Mouse (Mus musculus) MEL (cell line): ENCODE measurements around the gene Rab3a. TPM values are rescaled to one million over a fixed set of nuclear protein-coding genes. Genes with fewer than 3 reads are reported as not detected.

Source experiments
- DNase-seq: peaks from one replicate; pipeline ENCODE4 v3.0.0; 2011; ENCODE audit warnings: low read depth, low spot score
- H3K27ac ChIP-seq: 2 replicates; pipeline ENCODE4 v1.5.1; 2012; ENCODE audit warnings: low read depth, mild to moderate bottlenecking, control low read depth, low read length, moderate library complexity; ENCODE audit not compliant: control insufficient read depth
- H3K27me3 ChIP-seq, 2 experiments: fragments of 150-350 bp in 1 of 2; sonication (generic) in 1 of 2; 2 replicates each; pipeline ENCODE4 v1.6.1; 2012; ENCODE audit warnings: low read length in 2 of 2, mild to moderate bottlenecking in 2 of 2, improper control_type of control experiment in 1 of 2, moderate library complexity in 1 of 2; ENCODE audit not compliant: insufficient read depth in 2 of 2, control insufficient read depth in 1 of 2
- H3K36me3 ChIP-seq, 2 experiments: 2 replicates each; pipeline ENCODE4 v1.6.1; 2012 to 2014; ENCODE audit warnings: low read length in 2 of 2, improper control_type of control experiment in 1 of 2, inconsistent platforms in 1 of 2, mild to moderate bottlenecking in 1 of 2; ENCODE audit not compliant: insufficient read depth in 2 of 2, control insufficient read depth in 1 of 2
- H3K4me1 ChIP-seq, 2 experiments: fragments of 150-350 bp in 1 of 2; sonication (generic) in 1 of 2; 2 replicates each; pipeline ENCODE4 v1.6.1; 2012; ENCODE audit warnings: low read length in 2 of 2, improper control_type of control experiment in 1 of 2, mild to moderate bottlenecking in 1 of 2; ENCODE audit not compliant: insufficient read depth in 2 of 2, control insufficient read depth in 1 of 2
- H3K4me3 ChIP-seq, 2 experiments: fragments of 150-350 bp in 1 of 2; sonication (generic) in 1 of 2; 2 replicates each; pipeline ENCODE4 v1.5.1; 2012; ENCODE audit warnings: low read depth in 2 of 2, low read length in 2 of 2, mild to moderate bottlenecking in 2 of 2, moderate library complexity in 2 of 2, control low read depth in 1 of 2, improper control_type of control experiment in 1 of 2; ENCODE audit not compliant: control insufficient read depth in 1 of 2, insufficient read depth in 1 of 2
- H3K79me2 ChIP-seq: 2 replicates; pipeline ENCODE4 v1.6.1; 2012; ENCODE audit warnings: mild to moderate bottlenecking, low read length, moderate library complexity; ENCODE audit not compliant: control insufficient read depth, poor library complexity, insufficient read depth
- H3K9ac ChIP-seq: 2 replicates; pipeline ENCODE4 v1.6.1; 2012; ENCODE audit warnings: low read depth, mild to moderate bottlenecking, control low read depth, low read length, moderate library complexity; ENCODE audit not compliant: control insufficient read depth, poor library complexity, severe bottlenecking
- H3K9me3 ChIP-seq: fragments of 150-350 bp; sonication (generic); replicated peaks from 2 replicates; pipeline ENCODE4 v1.6.1; 2012; ENCODE audit warnings: mild to moderate bottlenecking, low read length, improper control_type of control experiment, moderate library complexity; ENCODE audit not compliant: insufficient read depth
- CHD2 ChIP-seq: IDR thresholded peaks from 2 replicates; pipeline ENCODE4 v1.6.1; 2011; ENCODE audit warnings: low read length, improper control_type of control experiment
- E2F4 ChIP-seq: IDR thresholded peaks from 2 replicates; pipeline ENCODE4 v1.6.1; 2011; ENCODE audit warnings: low read depth, low read length, improper control_type of control experiment, borderline replicate concordance
- GABPA ChIP-seq: IDR thresholded peaks from 2 replicates; pipeline ENCODE4 v1.6.1; 2012; ENCODE audit warnings: low read depth, mild to moderate bottlenecking, inconsistent platforms, low read length, improper control_type of control experiment, moderate library complexity
- GATA1 ChIP-seq: IDR thresholded peaks from 2 replicates; pipeline ENCODE4 v1.6.1; 2011; ENCODE audit warnings: low read depth, low read length, improper control_type of control experiment
- JUND ChIP-seq: IDR thresholded peaks from 2 replicates; pipeline ENCODE4 v1.6.1; 2011; ENCODE audit warnings: low read depth, mild to moderate bottlenecking, improper control_type of control experiment, low read length
- MAX ChIP-seq: IDR thresholded peaks from 2 replicates; pipeline ENCODE4 v1.6.1; 2011; ENCODE audit warnings: low read length, improper control_type of control experiment
- NELFE ChIP-seq: IDR thresholded peaks from 2 replicates; pipeline ENCODE4 v1.6.1; 2011; ENCODE audit warnings: low read depth, low read length, improper control_type of control experiment
- POLR2A ChIP-seq, 2 experiments: IDR thresholded peaks; 2 replicates each; pipeline ENCODE4 v1.6.1; 2011 to 2012; ENCODE audit warnings: low read length in 2 of 2, mild to moderate bottlenecking in 2 of 2, control low read depth in 1 of 2, improper control_type of control experiment in 1 of 2, low read depth in 1 of 2, moderate library complexity in 1 of 2; ENCODE audit not compliant: control insufficient read depth in 1 of 2, insufficient read depth in 1 of 2, poor library complexity in 1 of 2
- POLR2AphosphoS2 ChIP-seq: IDR thresholded peaks from 2 replicates; pipeline ENCODE4 v1.6.1; 2011; ENCODE audit warnings: low read length, improper control_type of control experiment
- RCOR1 ChIP-seq: IDR thresholded peaks from 2 replicates; pipeline ENCODE4 v1.6.1; 2012; ENCODE audit warnings: low read depth, mild to moderate bottlenecking, inconsistent platforms, low read length, improper control_type of control experiment
- SMC3 ChIP-seq: IDR thresholded peaks from 2 replicates; pipeline ENCODE4 v1.6.1; 2011; ENCODE audit warnings: low read depth, low read length, improper control_type of control experiment
- TBP ChIP-seq: IDR thresholded peaks from 2 replicates; pipeline ENCODE4 v1.8.0; 2011; ENCODE audit warnings: low read depth, low read length, improper control_type of control experiment
- TCF12 ChIP-seq: IDR thresholded peaks from 2 replicates; pipeline ENCODE4 v1.6.1; 2014; ENCODE audit warnings: low read depth, mild to moderate bottlenecking, inconsistent platforms, low read length, improper control_type of control experiment, moderate library complexity
- UBTF ChIP-seq: IDR thresholded peaks from 2 replicates; pipeline ENCODE4 v1.6.1; 2012; ENCODE audit warnings: low read depth, mild to moderate bottlenecking, inconsistent platforms, low read length, improper control_type of control experiment, moderate library complexity, borderline replicate concordance; ENCODE audit not compliant: insufficient read depth
- ZC3H11A ChIP-seq: IDR thresholded peaks from 2 replicates; pipeline ENCODE4 v1.6.1; 2012; ENCODE audit warnings: low read depth, mild to moderate bottlenecking, inconsistent platforms, low read length, improper control_type of control experiment
- ZNF384 ChIP-seq: IDR thresholded peaks from 2 replicates; pipeline ENCODE4 v1.6.1; 2012; ENCODE audit warnings: low read depth, mild to moderate bottlenecking, inconsistent platforms, low read length, improper control_type of control experiment
- polyA plus RNA-seq, 2 experiments: library from polyadenylated mRNA; stranded (reverse) in 1 of 2; unstranded in 1 of 2; fragments of >175 nt in 1 of 2; fragments of >200 nt in 1 of 2; gene quantifications; 2 replicates each; pipeline versions ENCODE4 v1.2.1 to v1.2.4; 2012; ENCODE audit warnings: low replicate concordance in 2 of 2, low read depth in 1 of 2; ENCODE audit not compliant: insufficient read length in 2 of 2, insufficient read depth in 1 of 2, missing spikeins in 1 of 2
- total RNA-seq: library from RNA; depleted of rRNA; stranded (reverse); fragments of 300-350 nt; gene quantifications from 2 replicates; pipeline ENCODE4 v1.2.3, GENCODE M21; 2012

The Rab3a gene
- total and polyA plus RNA-seq, 3 experiments: 1.8 to 5.6 TPM; not detected in 1

- Histone ChIP-seq H3K27me3 (no peaks in the 10 kb centered on the region), H3K9me3 (no peaks in the 10 kb centered on the region), H3K79me2 (peaks cover 10% of the 10 kb centered on the region), H3K27ac (no peak overlapping the region), H3K4me1 (peaks cover 0 to 4% of the 10 kb centered on the region in 2 experiments; a peak in 2 of 4 replicates), H3K4me3 (no peak overlapping the region), H3K9ac (no peak overlapping the region)
- no peak for TF ChIP-seq RCOR1
- no peak for TF ChIP-seq ZC3H11A
- no peak for TF ChIP-seq POLR2AphosphoS2
- no peak for TF ChIP-seq GABPA
- TF ChIP-seq MAX: no peak
- no peak for TF ChIP-seq TCF12
- TF ChIP-seq, all 39 proteins: peak for 0
- DNase-seq: no peak
- H3K36me3 ChIP-seq: peaks cover 0 to 2% of the 10 kb centered on the region in 2 experiments; a peak in 3 of 4 replicates
These were observed 32.0 kb downstream of the Rab3a start for GRCm38 (mm10) chr8:70786291-70787050.

- TF ChIP-seq E2F4: no peak
- no peak for TF ChIP-seq GATA1
- TF ChIP-seq ZNF384: no peak
- no peak for TF ChIP-seq SMC3
- TF ChIP-seq JUND: no peak
- no peak for TF ChIP-seq NELFE
- TF ChIP-seq TBP: no peak
- no peaks in the 10 kb centered on the region for H3K27me3 ChIP-seq
- H3K36me3 ChIP-seq: peaks cover 0 to 2% of the 10 kb centered on the region in 2 experiments; a peak in 3 of 4 replicates
- H3K4me3 ChIP-seq: no peak overlapping the region
- no peaks in the 10 kb centered on the region for H3K9me3 ChIP-seq
- H3K4me1 ChIP-seq: peaks cover 0 to 4% of the 10 kb centered on the region in 2 experiments; a peak in 2 of 4 replicates
- DNase-seq: no peak
- no peak overlapping the region for H3K27ac ChIP-seq
- no peak overlapping the region for H3K9ac ChIP-seq
- peaks cover 16% of the 10 kb centered on the region for H3K79me2 ChIP-seq
These were observed 32.6 kb downstream of the Rab3a start for GRCm38 (mm10) chr8:70787051-70787445.

GRCm38 (mm10) chr8:70787941-70788667, 33.6 kb downstream of the Rab3a start:
- Histone ChIP-seq H3K4me3 (no peak overlapping the region), H3K36me3 (peaks cover 0 to 2% of the 10 kb centered on the region in 2 experiments; a peak in 3 of 4 replicates), H3K4me1 (peaks cover 0 to 10% of the 10 kb centered on the region in 2 experiments; a peak in 3 of 4 replicates), H3K79me2 (peaks cover 17% of the 10 kb centered on the region), H3K9me3 (no peaks in the 10 kb centered on the region), H3K9ac (no peak overlapping the region), H3K27ac (no peak overlapping the region), H3K27me3 (no peaks in the 10 kb centered on the region)
- no peak for TF ChIP-seq CHD2
- no peak for TF ChIP-seq UBTF
- TF ChIP-seq POLR2A (IDR thresholded peaks at IDR 0.05; ENCODE audit: control insufficient read depth in 1 of 2, insufficient read depth in 1 of 2, low read depth in 1 of 2, low read length in 2 of 2, poor library complexity in 1 of 2): no peak
- DNase-seq: peak; percentile 37
